In the genomic region with DNA sequence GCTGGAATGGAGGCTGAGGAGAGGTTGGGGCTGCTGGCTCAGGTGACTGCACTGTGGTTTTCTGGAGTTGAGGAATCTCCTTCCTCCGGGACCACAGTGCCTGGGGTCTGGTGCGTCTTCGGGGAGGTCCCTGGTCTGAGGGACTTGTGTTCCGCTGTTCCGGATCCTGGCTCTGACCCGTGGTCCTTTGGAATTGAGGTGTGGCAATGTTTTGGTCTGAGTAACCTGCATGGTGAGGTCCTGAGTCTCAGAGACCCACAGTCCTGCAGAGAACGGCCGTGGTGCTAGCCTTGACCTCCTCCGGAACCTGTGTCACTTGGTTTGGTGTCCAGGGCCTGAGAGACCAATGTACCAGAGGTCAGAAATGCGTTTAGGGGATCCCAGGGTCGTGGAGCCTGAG, we compare ENCODE assay signal across 7 mouse cellular contexts. TPM values are rescaled to one million over a fixed set of nuclear protein-coding genes. Genes with fewer than 3 reads are reported as not detected.
DNase-seq lines count a peak whose midpoint lies in the region; ATAC-seq lines count a peak whose summit lies in the region.

No protein-coding gene starts in this region.

- peak; percentile 49 to 64 for DNase-seq in right cerebral cortex, postnatal 10 days (ENCODE audit: low spot score in 2 of 2)
- DNase-seq in right cerebral cortex, postnatal 25 days = no peak
- DNase-seq in midbrain, embryonic 10.5 days (ENCODE audit: low spot score) = no peak
- DNase-seq in c-Kit-positive CD71-positive TER-119-positive erythroid progenitor cells, embryonic 14.5 days (ENCODE audit: low spot score) = no peak
- DNase-seq in left cerebral cortex, postnatal 4 days = no peak

- ATAC-seq in embryonic facial prominence, embryonic 12.5 days (ENCODE audit: insufficient number of reproducible peaks, insufficient read depth, low FRiP score, low TSS enrichment) = no peak
- no peak for ATAC-seq in hindbrain, embryonic 16.5 days

- H3K9me3 ChIP-seq in embryonic facial prominence, embryonic 12.5 days = no peaks in the 10 kb centered on the region
- H3K9me3 ChIP-seq in hindbrain, embryonic 16.5 days (ENCODE audit: control insufficient read depth, low read length) = no peaks in the 10 kb centered on the region
- H3K9me3 ChIP-seq in midbrain, embryonic 10.5 days (replicated peaks) = no peaks in the 10 kb centered on the region

- no peaks in the 10 kb centered on the region for H3K27me3 ChIP-seq in embryonic facial prominence, embryonic 12.5 days
- no peaks in the 10 kb centered on the region for H3K27me3 ChIP-seq in hindbrain, embryonic 16.5 days (replicated peaks; ENCODE audit: control insufficient read depth, insufficient read depth, low read length)
- H3K27me3 ChIP-seq in midbrain, embryonic 10.5 days (ENCODE audit: low read depth, poor library complexity, severe bottlenecking) = no peaks in the 10 kb centered on the region

- intact Hi-C loops in left cerebral cortex, postnatal 4 days (cut with DNase I) = no loop called here

- H3K4me3 ChIP-seq in embryonic facial prominence, embryonic 12.5 days = peak overlapping the region; percentile 74
- peak overlapping the region; percentile 91 for H3K4me3 ChIP-seq in hindbrain, embryonic 16.5 days (ENCODE audit: low read length)
- H3K4me3 ChIP-seq in midbrain, embryonic 10.5 days = peak overlapping the region; percentile 95

- peak overlapping the region; percentile 97 for H3K4me2 ChIP-seq in embryonic facial prominence, embryonic 12.5 days (replicated peaks)
- peak overlapping the region; percentile 100 for H3K4me2 ChIP-seq in hindbrain, embryonic 16.5 days (ENCODE audit: low read length)

- 3% methylated on average over 11 of the region's 11 CpGs for WGBS in embryonic facial prominence, embryonic 12.5 days
- 2% methylated on average over 11 of the region's 11 CpGs for WGBS in hindbrain, embryonic 16.5 days
- 3% methylated on average over 11 of the region's 11 CpGs for WGBS in midbrain, embryonic 10.5 days

- peaks cover 18% of the 10 kb centered on the region for H3K36me3 ChIP-seq in embryonic facial prominence, embryonic 12.5 days
- H3K36me3 ChIP-seq in hindbrain, embryonic 16.5 days (ENCODE audit: control insufficient read depth, insufficient read depth, low read length) = no peaks in the 10 kb centered on the region; the same call in 1 of the 2 replicates
- H3K36me3 ChIP-seq in midbrain, embryonic 10.5 days = peaks cover 28% of the 10 kb centered on the region

- peak overlapping the region; percentile 79 for H3K9ac ChIP-seq in embryonic facial prominence, embryonic 12.5 days
- H3K9ac ChIP-seq in hindbrain, embryonic 16.5 days (ENCODE audit: low read depth, low read length) = peak overlapping the region; percentile 90

- H3K27ac ChIP-seq in embryonic facial prominence, embryonic 12.5 days = peak overlapping the region; percentile 47; the same call in 1 of the 2 replicates
- H3K27ac ChIP-seq in hindbrain, embryonic 16.5 days (ENCODE audit: low read depth, low read length) = peak overlapping the region; percentile 76
- H3K27ac ChIP-seq in midbrain, embryonic 10.5 days (replicated peaks) = peak overlapping the region; percentile 89

- H3K4me1 ChIP-seq in embryonic facial prominence, embryonic 12.5 days = peaks cover 24% of the 10 kb centered on the region
- H3K4me1 ChIP-seq in hindbrain, embryonic 16.5 days (ENCODE audit: control insufficient read depth, insufficient read depth, low read depth, low read length) = peaks cover 26% of the 10 kb centered on the region
- peaks cover 41% of the 10 kb centered on the region for H3K4me1 ChIP-seq in midbrain, embryonic 10.5 days

RNA-seq across cellular contexts. Expression of a gene that starts 0.5 kb away (rescaled TPM):
- polyA plus RNA-seq in embryonic facial prominence, embryonic 12.5 days (2016; fragmentation: Nextera tagmentation; extraction: Ambion mirVana) = 173 and 179 TPM in 2 replicates
- 125 and 136 TPM in 2 replicates for polyA plus RNA-seq in hindbrain, embryonic 16.5 days (2015; fragmentation: Nextera tagmentation; extraction: Ambion mirVana)
- polyA plus RNA-seq in midbrain, embryonic 10.5 days (2016; fragmentation: Nextera tagmentation; extraction: Ambion mirVana) = 188 and 191 TPM in 2 replicates
- 100 to 1,000 TPM; 109 to 117 TPM for total RNA-seq in left cerebral cortex, postnatal 4 days (2021)

RNA-seq across cellular contexts. Expression of a gene that starts 5.1 kb away (rescaled TPM):
- polyA plus RNA-seq in embryonic facial prominence, embryonic 12.5 days (2016; fragmentation: Nextera tagmentation; extraction: Ambion mirVana) = 49.0 and 52.7 TPM in 2 replicates
- 77.6 and 79.5 TPM in 2 replicates for polyA plus RNA-seq in hindbrain, embryonic 16.5 days (2015; fragmentation: Nextera tagmentation; extraction: Ambion mirVana)
- 35.7 and 41.2 TPM in 2 replicates for polyA plus RNA-seq in midbrain, embryonic 10.5 days (2016; fragmentation: Nextera tagmentation; extraction: Ambion mirVana)
- 10 to 100 TPM; 69.1 to 78.9 TPM for total RNA-seq in left cerebral cortex, postnatal 4 days (2021)

RNA-seq across cellular contexts. Expression of a gene that starts 29.7 kb away (rescaled TPM):
- polyA plus RNA-seq in embryonic facial prominence, embryonic 12.5 days (2016; fragmentation: Nextera tagmentation; extraction: Ambion mirVana) = 0.08 and 0.10 TPM in 2 replicates
- polyA plus RNA-seq in hindbrain, embryonic 16.5 days (2015; fragmentation: Nextera tagmentation; extraction: Ambion mirVana) = 0.07 and 0.10 TPM in 2 replicates
- 0.04 and 0.11 TPM in 2 replicates for polyA plus RNA-seq in midbrain, embryonic 10.5 days (2016; fragmentation: Nextera tagmentation; extraction: Ambion mirVana)
- under 1 TPM; 0.20 to 0.24 TPM for total RNA-seq in left cerebral cortex, postnatal 4 days (2021)

RNA-seq across cellular contexts. Expression of a gene that starts 37.5 kb away (rescaled TPM):
- polyA plus RNA-seq in embryonic facial prominence, embryonic 12.5 days (2016; fragmentation: Nextera tagmentation; extraction: Ambion mirVana) = 0.15 and 0.29 TPM in 2 replicates
- 2.4 and 3.4 TPM in 2 replicates for polyA plus RNA-seq in hindbrain, embryonic 16.5 days (2015; fragmentation: Nextera tagmentation; extraction: Ambion mirVana)
- polyA plus RNA-seq in midbrain, embryonic 10.5 days (2016; fragmentation: Nextera tagmentation; extraction: Ambion mirVana) = 0.11 and 0.21 TPM in 2 replicates
- 1 to 10 TPM; 1.2 to 1.9 TPM for total RNA-seq in left cerebral cortex, postnatal 4 days (2021)

RNA-seq across cellular contexts. Expression of a gene that starts 39.7 kb away (rescaled TPM):
- polyA plus RNA-seq in embryonic facial prominence, embryonic 12.5 days (2016; fragmentation: Nextera tagmentation; extraction: Ambion mirVana) = 44.5 and 45.8 TPM in 2 replicates
- 4.5 and 6.7 TPM in 2 replicates for polyA plus RNA-seq in hindbrain, embryonic 16.5 days (2015; fragmentation: Nextera tagmentation; extraction: Ambion mirVana)
- 45.4 and 49.3 TPM in 2 replicates for polyA plus RNA-seq in midbrain, embryonic 10.5 days (2016; fragmentation: Nextera tagmentation; extraction: Ambion mirVana)
- total RNA-seq in left cerebral cortex, postnatal 4 days (2021) = 1 to 10 TPM; 6.8 to 8.8 TPM

Comparison
In these comparisons a context has a peak if more than half of its experiments do, and no peak if none do; other contexts are left out.
1. DNase-seq: peak in right cerebral cortex, postnatal 10 days (2 of 2); none in right cerebral cortex, postnatal 25 days (single experiment), midbrain, embryonic 10.5 days (single experiment), c-Kit-positive CD71-positive TER-119-positive erythroid progenitor cells, embryonic 14.5 days (single experiment) and left cerebral cortex, postnatal 4 days (single experiment).
2. Peak in every context shown above with its lines, with median percentiles within 50 percentile points of each other: H3K27ac ChIP-seq and H3K4me3 ChIP-seq.